Mouse (Mus musculus) forebrain, embryonic 14.5 days (tissue): ENCODE results near the gene Sfi1. TPM values are rescaled to one million over a fixed set of nuclear protein-coding genes. Genes with fewer than 3 reads are reported as not detected.
"Not testable (repeated sequence)": the region's sequence is repeated elsewhere in the genome, so short reads cannot be mapped to it uniquely, and the experiment has no call there.

Source experiments
- ATAC-seq: fragments of 200-750 bp; cut with Nextera tagmentation; 2 replicates; pipeline ENCODE4 v1.8.0; 2017; ENCODE audit warnings: mild to moderate bottlenecking, moderate library complexity
- DNase-seq: peaks from one replicate; pipeline ENCODE4 v3.0.0-alpha.2; 2015; ENCODE audit warnings: low spot score
- H3K27ac ChIP-seq: fragments of 300-500 bp; sonication (generic); 2 replicates; pipeline ENCODE4 v1.5.1; 2014; ENCODE audit warnings: low read depth, mild to moderate bottlenecking, control low read depth, low read length, moderate library complexity
- H3K27me3 ChIP-seq: fragments of 300-500 bp; sonication (generic); replicated peaks from 2 replicates; pipeline ENCODE4 v1.6.1; 2014; ENCODE audit warnings: low read length, control low read depth, mixed read lengths; ENCODE audit not compliant: control insufficient read depth, insufficient read depth
- H3K36me3 ChIP-seq: fragments of 300-500 bp; sonication (generic); 2 replicates; pipeline ENCODE4 v1.6.1; 2014; ENCODE audit warnings: low read length, control low read depth; ENCODE audit not compliant: control insufficient read depth, insufficient read depth
- H3K4me1 ChIP-seq: fragments of 300-500 bp; sonication (generic); 2 replicates; pipeline ENCODE4 v1.6.1; 2014; ENCODE audit warnings: antibody characterized with exemption, low read length, control low read depth; ENCODE audit not compliant: control insufficient read depth, insufficient read depth
- H3K4me2 ChIP-seq: fragments of 300-500 bp; sonication (generic); 2 replicates; pipeline ENCODE4 v1.6.1; 2014; ENCODE audit warnings: mild to moderate bottlenecking, control low read depth, low read length
- H3K4me3 ChIP-seq: fragments of 300-500 bp; sonication (generic); 2 replicates; pipeline ENCODE4 v1.5.1; 2014; ENCODE audit warnings: low read depth, low read length, control low read depth
- H3K9ac ChIP-seq: fragments of 300-500 bp; sonication (generic); 2 replicates; pipeline ENCODE4 v1.6.1; 2014; ENCODE audit warnings: mild to moderate bottlenecking, low read length, control low read depth, moderate library complexity
- H3K9me3 ChIP-seq: fragments of 300-500 bp; sonication (generic); replicated peaks from 2 replicates; pipeline ENCODE4 v1.6.1; 2016; ENCODE audit warnings: low read length, control low read depth, mixed read lengths; ENCODE audit not compliant: control insufficient read depth
- WGBS: fragments of 180-500 bp; shearing (Covaris S2); extraction: QIAGEN DNeasy Blood & Tissue Kit; methylation state at CpG from one replicate; pipeline ENCODE4 v1.1.7; 2014; 5-methylcytosine and 5-hydroxymethylcytosine counted together
- polyA plus RNA-seq: library from polyadenylated mRNA; unstranded; fragments of >200 nt; fragmentation: Nextera tagmentation; extraction: Ambion mirVana; gene quantifications from 2 replicates; pipeline ENCODE4 v1.2.1, GENCODE M21; 2014

The Sfi1 gene
- polyA plus RNA-seq, 1 experiment from 2014 or later, result 6.4 TPM

DNA sequence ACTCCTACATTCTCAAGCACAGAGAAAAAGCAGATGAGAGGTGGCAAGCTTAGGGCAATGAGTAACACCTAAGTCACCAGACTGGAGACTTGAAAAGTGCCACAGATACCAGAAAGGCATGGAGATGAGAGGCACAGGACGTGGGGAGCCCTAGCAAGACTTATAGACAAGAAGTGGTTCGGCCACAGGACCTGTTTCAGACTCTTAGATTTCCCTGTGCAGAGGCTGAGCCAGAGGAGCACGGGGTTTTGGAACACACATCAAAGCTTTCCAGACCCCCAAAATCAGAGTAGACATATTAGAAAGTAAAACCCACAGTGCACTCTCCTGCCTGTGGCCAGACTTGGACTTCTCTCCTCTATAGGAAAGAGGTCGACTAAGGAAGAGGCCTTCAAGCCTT, 12.0 kb downstream of the Sfi1 start:
- ATAC-seq, H3K4me2 ChIP-seq, DNase-seq, H3K27ac ChIP-seq, H3K27me3 ChIP-seq, H3K9ac ChIP-seq, H3K36me3 ChIP-seq, H3K4me1 ChIP-seq, H3K9me3 ChIP-seq, H3K4me3 ChIP-seq: not testable (repeated sequence)
- WGBS, result 63% methylated on average over 4 of the region's 4 CpGs

GRCm38 (mm10) chr11:3180510-3181160, 12.6 kb downstream of the Sfi1 start:
- not testable (repeated sequence) for DNase-seq, H3K36me3 ChIP-seq, H3K27me3 ChIP-seq, H3K4me3 ChIP-seq, H3K9ac ChIP-seq, H3K9me3 ChIP-seq, H3K4me2 ChIP-seq, H3K4me1 ChIP-seq, H3K27ac ChIP-seq, ATAC-seq
- 77% methylated on average over 6 of the region's 6 CpGs for WGBS

DNA sequence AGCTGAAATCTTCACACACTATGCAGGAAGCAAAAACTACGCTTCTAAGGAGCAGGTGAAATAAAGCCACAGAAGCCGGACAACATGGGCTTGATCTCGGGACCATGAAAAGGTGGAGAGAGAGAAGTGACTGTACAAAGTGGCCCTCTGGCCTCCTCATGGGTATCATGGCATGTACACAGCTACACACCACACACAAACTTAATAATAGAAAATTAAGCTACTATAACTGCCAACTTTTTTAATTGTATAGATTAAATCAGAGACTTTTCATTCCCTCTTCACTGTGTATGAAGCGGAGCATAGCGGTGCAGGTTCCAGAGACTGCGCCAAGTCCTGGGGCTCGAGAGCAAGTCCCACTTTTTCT, 13.6 kb downstream of the Sfi1 start:
- not testable (repeated sequence) for H3K4me3 ChIP-seq, H3K9me3 ChIP-seq, H3K36me3 ChIP-seq, ATAC-seq, H3K4me1 ChIP-seq, H3K9ac ChIP-seq, H3K4me2 ChIP-seq, DNase-seq, H3K27me3 ChIP-seq, H3K27ac ChIP-seq
- whole genome bisulfite sequencing, result 92% methylated on average over 7 of the region's 7 CpGs

- not testable (repeated sequence) for ATAC-seq, H3K36me3 ChIP-seq, H3K4me2 ChIP-seq, H3K9me3 ChIP-seq, H3K9ac ChIP-seq, H3K27me3 ChIP-seq, H3K4me1 ChIP-seq, H3K4me3 ChIP-seq, DNase-seq, H3K27ac ChIP-seq
- 85% methylated on average over 6 of the region's 6 CpGs for WGBS
These were observed 14.1 kb downstream of the Sfi1 start for GRCm38 (mm10) chr11:3178968-3179725.

DNA sequence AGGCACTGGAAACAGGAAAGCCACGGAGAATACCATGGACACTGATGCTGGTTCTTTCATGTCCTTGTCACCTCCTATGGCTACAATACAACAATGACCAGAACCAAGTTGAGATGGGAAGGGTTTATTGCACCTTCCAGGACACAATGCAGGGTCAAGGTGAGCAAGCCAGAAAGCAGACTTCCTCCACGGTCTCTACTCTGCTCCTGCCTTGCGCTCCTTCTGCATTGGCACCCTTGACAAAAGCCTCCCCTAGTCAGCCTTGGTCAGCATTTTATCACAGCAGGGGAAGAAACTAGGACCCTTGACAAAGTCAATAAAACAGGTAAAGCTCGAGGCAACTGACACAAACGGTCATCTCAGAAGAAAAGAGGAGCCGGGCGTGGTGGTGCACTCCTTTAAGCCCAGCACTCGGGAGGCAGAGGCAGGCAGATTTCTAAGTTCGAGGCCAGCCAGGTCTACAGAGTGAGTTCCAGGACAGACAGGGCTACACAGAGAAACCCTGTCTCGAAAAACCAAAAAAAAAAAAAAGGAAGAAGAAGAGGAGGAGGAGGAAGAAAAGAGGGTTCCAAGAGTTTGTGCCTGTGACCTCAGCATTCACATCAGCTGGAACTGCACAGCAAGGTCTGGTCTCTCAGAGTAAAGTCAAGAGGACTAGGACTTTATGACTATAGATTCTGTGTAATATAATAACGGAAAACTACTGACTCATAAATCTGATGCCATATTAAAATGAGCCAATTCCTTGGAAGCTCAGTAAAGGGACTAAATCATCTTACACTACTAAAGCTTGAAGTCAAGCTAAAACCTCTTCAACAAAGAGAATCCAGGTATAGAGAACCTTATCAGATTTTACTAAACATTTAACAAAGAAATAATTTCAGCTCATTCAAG, 19.6 kb downstream of the Sfi1 start:
- not testable (repeated sequence) for H3K4me1 ChIP-seq, H3K4me3 ChIP-seq, DNase-seq, H3K4me2 ChIP-seq, H3K9ac ChIP-seq, H3K27ac ChIP-seq, H3K36me3 ChIP-seq, H3K9me3 ChIP-seq, H3K27me3 ChIP-seq
- WGBS, result 84% methylated on average over 11 of the region's 11 CpGs
- ATAC-seq, result peak; percentile 31; the same call in 1 of the 2 replicates

DNA sequence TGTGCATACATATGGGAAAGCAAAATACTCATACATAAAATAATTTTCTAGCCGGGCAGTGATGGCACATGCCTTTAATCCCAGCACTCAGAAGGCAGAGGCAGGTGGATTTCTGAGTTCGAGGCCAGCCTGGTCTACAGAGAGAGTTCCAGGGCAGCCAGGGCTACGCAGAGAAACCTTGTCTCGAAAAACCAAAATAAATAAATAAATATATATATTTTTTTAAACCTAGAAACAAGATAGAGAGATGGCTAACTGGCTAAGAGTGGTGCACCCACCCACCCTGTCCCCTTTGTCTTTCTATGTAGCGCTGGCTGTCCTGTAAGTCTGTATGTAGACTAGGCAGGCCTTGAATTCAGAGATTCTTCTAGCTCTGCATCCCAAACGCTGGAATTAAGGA, 20.7 kb downstream of the Sfi1 start:
- 45% methylated on average over 3 of the region's 6 CpGs for WGBS

DNA sequence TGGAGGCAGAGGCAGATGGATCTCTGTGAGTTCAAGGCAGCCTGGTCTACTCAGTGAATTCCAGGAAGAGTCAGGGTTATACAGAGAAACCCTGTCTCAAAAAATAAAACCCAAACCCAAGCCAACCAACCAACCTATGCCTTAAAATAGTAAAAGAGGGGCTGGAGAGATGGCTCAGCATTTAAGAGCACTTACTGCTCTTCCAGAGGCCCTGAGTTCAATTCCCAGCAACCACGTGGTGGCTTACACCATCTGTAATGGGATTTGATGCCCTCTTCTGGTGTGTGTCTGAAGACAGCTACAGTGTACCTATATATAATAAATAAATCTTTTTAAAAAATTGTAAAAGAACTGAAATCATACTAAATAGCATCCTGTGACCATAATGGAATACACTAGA, 21.3 kb downstream of the Sfi1 start:
- not testable (repeated sequence) for ATAC-seq, H3K4me2 ChIP-seq, H3K4me3 ChIP-seq, DNase-seq, H3K27ac ChIP-seq, H3K9ac ChIP-seq, H3K36me3 ChIP-seq, H3K27me3 ChIP-seq, H3K4me1 ChIP-seq, H3K9me3 ChIP-seq
- WGBS, result 67% methylated on average over 1 of the region's 1 CpGs

More for the DNA sequence above, 20.7 kb downstream of the Sfi1 start:
- H3K4me1 ChIP-seq, H3K27me3 ChIP-seq, ATAC-seq, DNase-seq, H3K4me3 ChIP-seq, H3K36me3 ChIP-seq, H3K9me3 ChIP-seq, H3K27ac ChIP-seq, H3K9ac ChIP-seq, H3K4me2 ChIP-seq: not testable (repeated sequence)

DNA sequence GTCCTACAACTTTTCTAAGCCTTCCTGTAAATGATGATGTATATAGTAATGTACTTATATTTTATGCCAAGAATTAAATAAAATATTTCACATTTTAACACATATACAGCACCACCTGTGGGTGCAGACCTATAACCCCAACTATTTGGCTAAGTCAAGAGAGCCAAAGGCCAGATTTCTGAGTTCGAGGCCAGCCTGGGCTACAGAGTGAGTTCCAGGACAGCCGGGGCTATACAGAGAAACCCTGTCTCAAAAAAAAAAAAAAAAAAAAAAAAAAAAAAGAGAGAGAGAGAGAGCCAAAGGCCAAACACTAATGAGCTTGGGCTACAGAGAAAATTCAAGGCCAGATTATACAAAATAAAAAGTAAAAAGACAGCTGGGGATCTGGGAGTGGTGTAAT, 24.2 kb downstream of the Sfi1 start:
- not testable (repeated sequence) for H3K27ac ChIP-seq, H3K4me2 ChIP-seq, H3K4me1 ChIP-seq, H3K9ac ChIP-seq, H3K9me3 ChIP-seq, H3K27me3 ChIP-seq, ATAC-seq, DNase-seq, H3K36me3 ChIP-seq, H3K4me3 ChIP-seq
- 71% methylated on average over 2 of the region's 2 CpGs for WGBS
